Mouse (Mus musculus): ENCODE results near the gene H6pd. TPM values are rescaled to one million over a fixed set of nuclear protein-coding genes. Genes with fewer than 3 reads are reported as not detected.

Gene H6pd
- polyA plus RNA-seq, 1 experiment from 2014 or later = 12.7 TPM

- no peaks in the 10 kb centered on the region for H3K9me3 ChIP-seq (replicated peaks)
- no peak overlapping the region for H3K4me2 ChIP-seq
- ATAC-seq (ENCODE audit: insufficient number of reproducible peaks, low FRiP score) = no peak
- peaks cover 47% of the 10 kb centered on the region for H3K4me1 ChIP-seq (replicated peaks)
- WGBS = 71% methylated on average over 9 of the region's 9 CpGs
- no peak overlapping the region for H3K9ac ChIP-seq
- H3K27me3 ChIP-seq (replicated peaks) = no peaks in the 10 kb centered on the region
- H3K27ac ChIP-seq (ENCODE audit: poor library complexity, severe bottlenecking) = no peak overlapping the region
- no peaks in the 10 kb centered on the region for H3K36me3 ChIP-seq
- H3K4me3 ChIP-seq = no peak overlapping the region
Observed at GRCm38 (mm10) chr4:149999510-149999900, 9.3 kb downstream of the H6pd start.

GRCm38 (mm10) chr4:149998786-149999509 lies 9.9 kb downstream of the H6pd start:
- H3K36me3 ChIP-seq = no peaks in the 10 kb centered on the region
- 86% methylated on average over 14 of the region's 14 CpGs for WGBS
- no peak overlapping the region for H3K4me2 ChIP-seq
- no peaks in the 10 kb centered on the region for H3K9me3 ChIP-seq (replicated peaks)
- H3K4me1 ChIP-seq (replicated peaks) = peaks cover 47% of the 10 kb centered on the region
- no peak overlapping the region for H3K9ac ChIP-seq
- ATAC-seq (ENCODE audit: insufficient number of reproducible peaks, low FRiP score) = no peak
- no peaks in the 10 kb centered on the region for H3K27me3 ChIP-seq (replicated peaks)
- H3K4me3 ChIP-seq = no peak overlapping the region
- H3K27ac ChIP-seq (ENCODE audit: poor library complexity, severe bottlenecking) = no peak overlapping the region

- ATAC-seq (ENCODE audit: insufficient number of reproducible peaks, low FRiP score) = no peak
- Histone ChIP-seq H3K36me3 (no peaks in the 10 kb centered on the region), H3K9ac (no peak overlapping the region), H3K27me3 (replicated peaks) (no peaks in the 10 kb centered on the region), H3K27ac (ENCODE audit: poor library complexity, severe bottlenecking) (no peak overlapping the region), H3K4me3 (no peak overlapping the region), H3K4me1 (replicated peaks) (peaks cover 46% of the 10 kb centered on the region), H3K9me3 (replicated peaks) (no peaks in the 10 kb centered on the region), H3K4me2 (no peak overlapping the region)
- WGBS = 67% methylated on average over 10 of the region's 10 CpGs
Observed at GRCm38 (mm10) chr4:149997999-149998398, 10.8 kb downstream of the H6pd start.

GRCm38 (mm10) chr4:149996440-149996839 lies 12.4 kb downstream of the H6pd start:
- peaks cover 30% of the 10 kb centered on the region for H3K4me1 ChIP-seq (replicated peaks)
- no peaks in the 10 kb centered on the region for H3K36me3 ChIP-seq
- ATAC-seq (ENCODE audit: insufficient number of reproducible peaks, low FRiP score) = no peak
- WGBS = 68% methylated on average over 7 of the region's 7 CpGs
- no peak overlapping the region for H3K4me2 ChIP-seq
- no peak overlapping the region for H3K4me3 ChIP-seq
- H3K9ac ChIP-seq = no peak overlapping the region
- H3K27ac ChIP-seq (ENCODE audit: poor library complexity, severe bottlenecking) = no peak overlapping the region
- H3K9me3 ChIP-seq (replicated peaks) = no peaks in the 10 kb centered on the region
- no peaks in the 10 kb centered on the region for H3K27me3 ChIP-seq (replicated peaks)

GRCm38 (mm10) chr4:149995911-149996310 lies 12.9 kb downstream of the H6pd start:
- Histone ChIP-seq H3K4me3 (no peak overlapping the region), H3K9ac (no peak overlapping the region), H3K27me3 (replicated peaks) (no peaks in the 10 kb centered on the region), H3K4me1 (replicated peaks) (peaks cover 29% of the 10 kb centered on the region), H3K9me3 (replicated peaks) (no peaks in the 10 kb centered on the region), H3K36me3 (no peaks in the 10 kb centered on the region), H3K27ac (ENCODE audit: poor library complexity, severe bottlenecking) (no peak overlapping the region), H3K4me2 (no peak overlapping the region)
- 84% methylated on average over 7 of the region's 7 CpGs for WGBS
- no peak for ATAC-seq (ENCODE audit: insufficient number of reproducible peaks, low FRiP score)

- no peak for ATAC-seq (ENCODE audit: insufficient number of reproducible peaks, low FRiP score)
- no peaks in the 10 kb centered on the region for H3K9me3 ChIP-seq (replicated peaks)
- H3K36me3 ChIP-seq = no peaks in the 10 kb centered on the region
- H3K4me3 ChIP-seq = no peak overlapping the region
- no peaks in the 10 kb centered on the region for H3K27me3 ChIP-seq (replicated peaks)
- no peak overlapping the region for H3K9ac ChIP-seq
- H3K4me2 ChIP-seq = no peak overlapping the region
- WGBS = 91% methylated on average over 10 of the region's 10 CpGs
- no peak overlapping the region for H3K27ac ChIP-seq (ENCODE audit: poor library complexity, severe bottlenecking)
- peaks cover 33% of the 10 kb centered on the region for H3K4me1 ChIP-seq (replicated peaks)
Observed at GRCm38 (mm10) chr4:149994218-149994617, 14.6 kb downstream of the H6pd start.

GRCm38 (mm10) chr4:149992670-149993032 lies 16.2 kb downstream of the H6pd start:
- ATAC-seq (ENCODE audit: insufficient number of reproducible peaks, low FRiP score) = no peak
- Histone ChIP-seq H3K27ac (ENCODE audit: poor library complexity, severe bottlenecking) (no peak overlapping the region), H3K36me3 (no peaks in the 10 kb centered on the region), H3K27me3 (replicated peaks) (no peaks in the 10 kb centered on the region), H3K4me1 (replicated peaks) (peaks cover 42% of the 10 kb centered on the region), H3K9ac (no peak overlapping the region), H3K4me2 (no peak overlapping the region), H3K9me3 (replicated peaks) (no peaks in the 10 kb centered on the region), H3K4me3 (no peak overlapping the region)
- WGBS = 90% methylated on average over 8 of the region's 8 CpGs

- 86% methylated on average over 13 of the region's 13 CpGs for WGBS
- Histone ChIP-seq H3K4me1 (replicated peaks) (peaks cover 42% of the 10 kb centered on the region), H3K9me3 (replicated peaks) (no peaks in the 10 kb centered on the region), H3K4me3 (no peak overlapping the region), H3K36me3 (no peaks in the 10 kb centered on the region), H3K9ac (no peak overlapping the region), H3K27ac (ENCODE audit: poor library complexity, severe bottlenecking) (no peak overlapping the region), H3K27me3 (replicated peaks) (no peaks in the 10 kb centered on the region), H3K4me2 (no peak overlapping the region)
- ATAC-seq (ENCODE audit: insufficient number of reproducible peaks, low FRiP score) = no peak
Observed at GRCm38 (mm10) chr4:149991755-149992669, 16.8 kb downstream of the H6pd start.

- WGBS = 35% methylated on average over 9 of the region's 9 CpGs
- H3K27ac ChIP-seq (ENCODE audit: poor library complexity, severe bottlenecking) = no peak overlapping the region
- no peaks in the 10 kb centered on the region for H3K27me3 ChIP-seq (replicated peaks)
- peak overlapping the region; percentile 27; the same call in 1 of the 2 replicates for H3K9ac ChIP-seq
- no peak overlapping the region for H3K4me3 ChIP-seq
- 0 out of 2 replicates have a peak overlapping the region, but pooled peaks have one; percentile 2 for H3K4me2 ChIP-seq
- H3K9me3 ChIP-seq (replicated peaks) = no peaks in the 10 kb centered on the region
- no peaks in the 10 kb centered on the region for H3K36me3 ChIP-seq
- no peak for ATAC-seq (ENCODE audit: insufficient number of reproducible peaks, low FRiP score)
- peaks cover 35% of the 10 kb centered on the region for H3K4me1 ChIP-seq (replicated peaks)
Observed at GRCm38 (mm10) chr4:149990954-149991633, 17.7 kb downstream of the H6pd start.

GRCm38 (mm10) chr4:149990212-149990953 lies 18.4 kb downstream of the H6pd start:
- H3K4me2 ChIP-seq = 0 out of 2 replicates have a peak overlapping the region, but pooled peaks have one; percentile 2
- 19% methylated on average over 8 of the region's 8 CpGs for whole genome bisulfite sequencing

More at GRCm38 (mm10) chr4:149990212-149990953, 18.4 kb downstream of the H6pd start:
- Histone ChIP-seq H3K9me3 (replicated peaks) (no peaks in the 10 kb centered on the region), H3K27ac (ENCODE audit: poor library complexity, severe bottlenecking) (no peak overlapping the region), H3K4me1 (replicated peaks) (peaks cover 34% of the 10 kb centered on the region), H3K36me3 (no peaks in the 10 kb centered on the region), H3K27me3 (replicated peaks) (no peaks in the 10 kb centered on the region), H3K4me3 (no peak overlapping the region), H3K9ac (peak overlapping the region; percentile 27; the same call in 1 of the 2 replicates)
- ATAC-seq (ENCODE audit: insufficient number of reproducible peaks, low FRiP score) = no peak; the same call in 1 of the 2 replicates

Measured in heart, embryonic 12.5 days (tissue).